Mouse (Mus musculus) bone marrow, adult 2 months (tissue): ENCODE measurements around the gene Scamp4.

Experiments used
- CTCF ChIP-seq: fragments of 200-500 bp; IDR thresholded peaks from 2 replicates; pipeline ENCODE4 v1.5.1; 2011; ENCODE audit warnings: low read length, control low read depth; ENCODE audit not compliant: control insufficient read depth, insufficient read depth
- POLR2A ChIP-seq: fragments of 200-500 bp; IDR thresholded peaks from 2 replicates; pipeline ENCODE4 v1.6.1; 2011; ENCODE audit warnings: low read depth, mild to moderate bottlenecking, control low read depth, low read length, borderline replicate concordance; ENCODE audit not compliant: control insufficient read depth

DNA sequence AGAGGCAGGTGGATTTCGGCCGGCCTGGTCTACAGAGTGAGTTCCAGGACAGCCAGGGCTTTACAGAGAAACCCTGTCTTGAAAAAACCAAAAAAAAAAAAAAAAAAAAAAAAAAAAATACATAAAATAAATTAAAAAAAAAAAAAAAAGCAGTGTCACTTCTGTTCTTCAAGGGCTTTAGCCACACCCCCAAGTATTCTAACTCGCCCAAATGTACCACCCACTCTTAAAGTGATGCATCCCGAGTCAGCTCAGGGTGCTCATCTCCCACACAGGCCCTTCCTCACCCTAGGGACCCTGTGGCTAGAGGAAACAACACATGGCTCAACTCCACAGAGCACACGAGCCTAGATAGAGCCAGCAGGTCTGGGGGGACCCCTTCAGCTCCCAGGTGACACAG, 19.6 kb upstream of the Scamp4 start:
- TF ChIP-seq POLR2A (no peak), CTCF (no peak)
